9 mouse cellular contexts compared by ENCODE assay signal in the genomic region with DNA sequence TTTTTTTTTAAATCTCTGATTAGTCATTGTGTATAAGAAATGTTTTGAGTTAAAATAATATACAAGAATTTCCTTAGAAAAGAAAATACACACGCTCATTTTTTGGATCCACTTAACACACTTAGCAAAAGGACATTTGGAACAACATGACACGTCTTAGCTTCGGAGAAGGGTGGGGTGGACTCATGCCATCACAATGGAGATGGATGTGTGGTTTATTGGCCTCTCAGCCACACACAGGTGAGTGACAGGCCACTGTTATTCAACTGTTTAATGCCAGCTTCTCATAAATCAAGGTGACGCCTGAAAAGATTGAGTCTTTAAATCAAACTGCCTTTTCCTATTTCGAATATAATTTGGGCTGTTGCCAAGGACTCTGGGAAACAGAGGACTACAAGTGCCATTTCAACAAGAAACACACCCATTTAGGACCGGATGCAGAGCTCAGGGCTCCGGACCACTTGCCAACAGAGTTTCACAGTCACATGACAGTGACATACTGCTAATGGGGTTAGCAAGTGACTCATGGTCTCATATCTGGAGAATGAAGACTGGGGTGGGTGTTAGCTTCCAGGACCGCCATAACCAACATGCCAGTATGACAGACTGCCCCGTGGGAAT.
DNase-seq lines count a peak whose midpoint lies in the region; ATAC-seq lines count a peak whose summit lies in the region.
"Had no signal": no experiment of that assay in that cellular context is flagged by ENCODE, and none has a peak within 500 bp of the region (broad histone marks: within the 10 kb centered on the region; RNA-seq: fewer than 3 reads in every experiment).

No protein-coding gene starts in this region.

- H3K9me3 ChIP-seq in heart, embryonic 16.5 days (replicated peaks; ENCODE audit: control insufficient read depth, low read length): no peaks in the 10 kb centered on the region

- no peak overlapping the region for H3K4me2 ChIP-seq in heart, embryonic 16.5 days (ENCODE audit: low read depth, low read length)

- H3K4me3 ChIP-seq in heart, embryonic 16.5 days (ENCODE audit: low read length): no peak overlapping the region

- peak; percentile 63 for ATAC-seq in heart, embryonic 16.5 days (replicated peaks; ENCODE audit: extremely low read depth, insufficient read depth, low FRiP score)
- ATAC-seq in megakaryocyte-erythroid progenitor cell, adult 5-6 weeks (replicated peaks; ENCODE audit: low FRiP score, low TSS enrichment, poor library complexity, severe bottlenecking): no peak

- H3K9ac ChIP-seq in heart, embryonic 16.5 days (ENCODE audit: low read length): no peak overlapping the region

- 47% methylated on average over 9 of the region's 9 CpGs for WGBS in heart, embryonic 16.5 days

- DNase-seq in adrenal gland, adult 2 months: peak; percentile 56
- DNase-seq in adrenal gland, postnatal 25 days: no peak
- DNase-seq in 3134 (ENCODE audit: extremely low read depth, insufficient read length, low spot score): peak; percentile 69
- DNase-seq in kidney, postnatal 4 days: peak; percentile 36 to 60
- DNase-seq in retina, postnatal 1 day: no peak
- DNase-seq in layer of hippocampus, postnatal 14 days (ENCODE audit: low spot score in 2 of 2): no peak

- H3K36me3 ChIP-seq in heart, embryonic 16.5 days (ENCODE audit: control insufficient read depth, insufficient read depth): no peaks in the 10 kb centered on the region

- H3K27ac ChIP-seq in heart, embryonic 16.5 days (ENCODE audit: low read length): no peak overlapping the region
- H3K27ac ChIP-seq: macrophage had no signal

- H3K27me3 ChIP-seq in heart, embryonic 16.5 days (ENCODE audit: control insufficient read depth, insufficient read depth, low read length): no peaks in the 10 kb centered on the region

- peaks cover 3% of the 10 kb centered on the region; the same call in 1 of the 2 replicates for H3K4me1 ChIP-seq in heart, embryonic 16.5 days (ENCODE audit: control insufficient read depth, insufficient read depth, low read length)

Comparison
In these comparisons a context has a peak if more than half of its experiments do, and no peak if none do; other contexts are left out.
1. DNase-seq: peak in adrenal gland, adult 2 months (single experiment), 3134 (single experiment) and kidney, postnatal 4 days (2 of 2); none in adrenal gland, postnatal 25 days (single experiment), retina, postnatal 1 day (single experiment) and layer of hippocampus, postnatal 14 days (0 of 2).